In the genomic region with DNA sequence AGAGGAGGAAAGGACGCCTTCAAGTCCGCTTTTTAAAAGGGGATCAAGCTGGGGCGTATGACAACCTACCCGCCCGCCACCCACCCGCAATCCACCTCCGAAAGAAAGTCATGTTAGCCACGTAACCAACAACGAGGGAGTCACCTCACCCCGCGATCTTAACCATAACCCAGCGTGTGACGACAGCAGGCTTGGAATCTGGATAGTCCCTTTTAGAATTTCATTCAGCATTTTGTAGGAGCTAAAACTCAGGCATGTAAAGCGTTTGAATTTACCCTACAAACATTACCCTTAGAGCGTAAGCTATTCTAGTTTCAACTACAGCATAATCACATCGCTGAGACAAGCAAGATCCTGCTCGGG, we compare ENCODE assay signal across 8 mouse cellular contexts. TPM values are rescaled to one million over a fixed set of nuclear protein-coding genes. Genes with fewer than 3 reads are reported as not detected.
DNase-seq lines count a peak whose midpoint lies in the region; ATAC-seq and TF ChIP-seq lines count a peak whose summit lies in the region.

No protein-coding gene starts in this region.

- H3K4me2 ChIP-seq in limb, embryonic 15.5 days = peak overlapping the region; percentile 85
- H3K4me2 ChIP-seq in stomach, embryonic 16.5 days (ENCODE audit: low read depth, low read length) = peak overlapping the region; percentile 72

- TF ChIP-seq POLR2A in testis, adult 2 months (IDR thresholded peaks at IDR 0.05; ENCODE audit: control insufficient read depth, low read depth, low read length) = no peak

- H3K4me1 ChIP-seq in erythroblast, embryonic 14.5 days (ENCODE audit: control insufficient read depth) = peaks cover 37% of the 10 kb centered on the region
- peaks cover 2% of the 10 kb centered on the region for H3K4me1 ChIP-seq in testis, adult 2 months (ENCODE audit: control insufficient read depth, insufficient read depth, low read length)
- H3K4me1 ChIP-seq in limb, embryonic 15.5 days = 0 out of 2 replicates have a peak, but pooled peaks cover 4% of the 10 kb centered on the region
- peaks cover 6% of the 10 kb centered on the region; the same call in 1 of the 2 replicates for H3K4me1 ChIP-seq in stomach, embryonic 16.5 days (ENCODE audit: control insufficient read depth, insufficient read depth, low read length)

- ATAC-seq in erythroblast, adult 5-6 weeks (replicated peaks; ENCODE audit: low FRiP score, poor library complexity, severe bottlenecking) = no peak; the same call in none of the 2 replicates
- no peak; the same call in 1 of the 2 replicates for ATAC-seq in limb, embryonic 15.5 days (ENCODE audit: insufficient number of reproducible peaks, low FRiP score, low TSS enrichment, low read depth)
- no peak; the same call in 1 of the 2 replicates for ATAC-seq in stomach, embryonic 16.5 days (ENCODE audit: insufficient read depth, low FRiP score)
- ATAC-seq in granulocyte monocyte progenitor cell, adult 5-6 weeks (replicated peaks; ENCODE audit: poor library complexity, severe bottlenecking) = no peak

- H3K27me3 ChIP-seq in erythroblast, embryonic 14.5 days (ENCODE audit: control insufficient read depth) = no peaks in the 10 kb centered on the region
- H3K27me3 ChIP-seq in testis, adult 2 months (ENCODE audit: control insufficient read depth, insufficient read depth, low read length) = no peaks in the 10 kb centered on the region
- H3K27me3 ChIP-seq in limb, embryonic 15.5 days = no peaks in the 10 kb centered on the region
- H3K27me3 ChIP-seq in stomach, embryonic 16.5 days (ENCODE audit: control insufficient read depth, insufficient read depth, low read length) = no peaks in the 10 kb centered on the region

- peak overlapping the region; percentile 74 for H3K9ac ChIP-seq in limb, embryonic 15.5 days
- peak overlapping the region; percentile 91 for H3K9ac ChIP-seq in stomach, embryonic 16.5 days (ENCODE audit: low read length)

- WGBS in limb, embryonic 15.5 days = under 1% methylated on average over 17 of the region's 17 CpGs
- under 1% methylated on average over 17 of the region's 17 CpGs for WGBS in stomach, embryonic 16.5 days

- no peak for DNase-seq in testis, postnatal 14 days (ENCODE audit: low spot score)
- DNase-seq in thymus, postnatal 4 days = no peak

- H3K4me3 ChIP-seq in erythroblast, embryonic 14.5 days (replicated peaks) = peak overlapping the region; percentile 100
- peak overlapping the region; percentile 88 for H3K4me3 ChIP-seq in testis, adult 2 months (ENCODE audit: control insufficient read depth, low read depth, low read length)
- H3K4me3 ChIP-seq in limb, embryonic 15.5 days = peak overlapping the region; percentile 78
- H3K4me3 ChIP-seq in stomach, embryonic 16.5 days (replicated peaks; ENCODE audit: low read length) = peak overlapping the region; percentile 88

- H3K27ac ChIP-seq in testis, adult 2 months (ENCODE audit: control insufficient read depth, insufficient read depth, low read depth, low read length) = peak overlapping the region; percentile 93
- peak overlapping the region; percentile 89 for H3K27ac ChIP-seq in limb, embryonic 15.5 days
- peak overlapping the region; percentile 93 for H3K27ac ChIP-seq in stomach, embryonic 16.5 days (ENCODE audit: low read length)

- TF ChIP-seq CTCF in testis, adult 2 months (IDR thresholded peaks at IDR 0.05; ENCODE audit: control insufficient read depth, insufficient read depth, insufficient replicate concordance, low read depth, low read length) = no peak

- H3K36me3 ChIP-seq in erythroblast, embryonic 14.5 days (ENCODE audit: control insufficient read depth) = peaks cover 7% of the 10 kb centered on the region
- no peaks in the 10 kb centered on the region; the same call in 1 of the 2 replicates for H3K36me3 ChIP-seq in testis, adult 2 months (ENCODE audit: control insufficient read depth, insufficient read depth, low read length)
- H3K36me3 ChIP-seq in limb, embryonic 15.5 days = 0 out of 2 replicates have a peak, but pooled peaks cover under 1% of the 10 kb centered on the region
- H3K36me3 ChIP-seq in stomach, embryonic 16.5 days (ENCODE audit: control insufficient read depth, insufficient read depth, low read length) = 0 out of 2 replicates have a peak, but pooled peaks cover under 1% of the 10 kb centered on the region

- H3K9me3 ChIP-seq in erythroblast, embryonic 14.5 days (ENCODE audit: control insufficient read depth, low read length) = no peaks in the 10 kb centered on the region
- H3K9me3 ChIP-seq in limb, embryonic 15.5 days = no peaks in the 10 kb centered on the region
- H3K9me3 ChIP-seq in stomach, embryonic 16.5 days (replicated peaks; ENCODE audit: control insufficient read depth, low read length) = no peaks in the 10 kb centered on the region

RNA-seq across cellular contexts. Expression of a gene that starts 0.5 kb away (rescaled TPM):
- 0.10 and 0.13 TPM in 2 replicates for polyA plus RNA-seq in erythroblast, embryonic 14.5 days (2012)
- 12.7 and 19.6 TPM in 2 replicates for total RNA-seq in erythroblast, adult 5-6 weeks (2015; ENCODE audit: low replicate concordance)
- total RNA-seq in erythroblast, adult 5-6 weeks (2017; ENCODE audit: low replicate concordance) = 12.8 and 12.9 TPM in 2 replicates
- 13.3 and 15.8 TPM in 2 replicates for polyA plus RNA-seq in testis, adult 2 months (2012; rRNA removed)
- 27.8 and 28.7 TPM in 2 replicates for polyA plus RNA-seq in limb, embryonic 15.5 days (2015; fragmentation: Nextera tagmentation; extraction: Ambion mirVana)
- 35.6 and 36.0 TPM in 2 replicates for polyA plus RNA-seq in stomach, embryonic 16.5 days (2015; fragmentation: Nextera tagmentation; extraction: Ambion mirVana)
- 39.3 and 45.3 TPM in 2 replicates for total RNA-seq in granulocyte monocyte progenitor cell, adult 5-6 weeks (2014; fragmentation: Nextera tagmentation)
- total RNA-seq in granulocyte monocyte progenitor cell, adult 5-6 weeks (2017) = 18.1 and 18.9 TPM in 2 replicates

RNA-seq across cellular contexts. Expression of a gene that starts 17.2 kb away (rescaled TPM):
- not detected in 2 replicates for polyA plus RNA-seq in erythroblast, embryonic 14.5 days (2012)
- not detected in 2 replicates for total RNA-seq in erythroblast, adult 5-6 weeks (2015; ENCODE audit: low replicate concordance)
- not detected in 2 replicates for total RNA-seq in erythroblast, adult 5-6 weeks (2017; ENCODE audit: low replicate concordance)
- polyA plus RNA-seq in testis, adult 2 months (2012; rRNA removed) = 1.1 and 1.7 TPM in 2 replicates
- 0.61 TPM in 1 of 2 replicates, not detected in the other for polyA plus RNA-seq in limb, embryonic 15.5 days (2015; fragmentation: Nextera tagmentation; extraction: Ambion mirVana)
- 0.40 and 1.2 TPM in 2 replicates for polyA plus RNA-seq in stomach, embryonic 16.5 days (2015; fragmentation: Nextera tagmentation; extraction: Ambion mirVana)
- total RNA-seq in granulocyte monocyte progenitor cell, adult 5-6 weeks (2014; fragmentation: Nextera tagmentation) = not detected in 2 replicates
- total RNA-seq in granulocyte monocyte progenitor cell, adult 5-6 weeks (2017) = not detected in 2 replicates

RNA-seq across cellular contexts. Expression of a gene that starts 43.2 kb away (rescaled TPM):
- 3.0 and 3.8 TPM in 2 replicates for polyA plus RNA-seq in erythroblast, embryonic 14.5 days (2012)
- total RNA-seq in erythroblast, adult 5-6 weeks (2015; ENCODE audit: low replicate concordance) = 50.6 and 51.7 TPM in 2 replicates
- 36.5 and 38.8 TPM in 2 replicates for total RNA-seq in erythroblast, adult 5-6 weeks (2017; ENCODE audit: low replicate concordance)
- polyA plus RNA-seq in testis, adult 2 months (2012; rRNA removed) = 4.4 and 7.7 TPM in 2 replicates
- 94.5 and 95.0 TPM in 2 replicates for polyA plus RNA-seq in limb, embryonic 15.5 days (2015; fragmentation: Nextera tagmentation; extraction: Ambion mirVana)
- polyA plus RNA-seq in stomach, embryonic 16.5 days (2015; fragmentation: Nextera tagmentation; extraction: Ambion mirVana) = 79.8 and 87.4 TPM in 2 replicates
- total RNA-seq in granulocyte monocyte progenitor cell, adult 5-6 weeks (2014; fragmentation: Nextera tagmentation) = 231 and 250 TPM in 2 replicates
- 274 and 276 TPM in 2 replicates for total RNA-seq in granulocyte monocyte progenitor cell, adult 5-6 weeks (2017)

Comparison
In these comparisons a context has a peak if more than half of its experiments do, and no peak if none do; other contexts are left out.
1. RNA of a gene that starts 0.5 kb away (polyA plus RNA-seq): 35.6 to 36.0 TPM in stomach, embryonic 16.5 days, 27.8 to 28.7 TPM in limb, embryonic 15.5 days and 13.3 to 15.8 TPM in testis, adult 2 months; 0.10 to 0.13 TPM in erythroblast, embryonic 14.5 days; every median in the first group is over 10 times any median in the second.
2. Peak in every context shown above with its lines, with median percentiles within 50 percentile points of each other: H3K4me3 ChIP-seq and H3K27ac ChIP-seq.